Mouse (Mus musculus) midbrain, embryonic 12.5 days (tissue): ENCODE results near the gene Tshz2. TPM values are rescaled to one million over a fixed set of nuclear protein-coding genes. Genes with fewer than 3 reads are reported as not detected.

Experiments used
- ATAC-seq: fragments of 200-750 bp; cut with Nextera tagmentation; 2 replicates; pipeline ENCODE4 v1.8.0; 2017; ENCODE audit warnings: low read depth, moderate TSS enrichment, moderate library complexity; ENCODE audit not compliant: low FRiP score
- H3K27ac ChIP-seq: fragments of 300-500 bp; sonication (generic); replicated peaks from 2 replicates; pipeline ENCODE4 v1.5.1; 2016; ENCODE audit warnings: mild to moderate bottlenecking
- H3K27me3 ChIP-seq: fragments of 300-500 bp; sonication (generic); 2 replicates; pipeline ENCODE4 v1.6.1; 2016; ENCODE audit warnings: mild to moderate bottlenecking
- H3K36me3 ChIP-seq: fragments of 300-500 bp; sonication (generic); 2 replicates; pipeline ENCODE4 v1.6.1; 2016
- H3K4me1 ChIP-seq: fragments of 300-500 bp; sonication (generic); 2 replicates; pipeline ENCODE4 v1.6.1; 2016
- H3K4me2 ChIP-seq: fragments of 300-500 bp; sonication (generic); replicated peaks from 2 replicates; pipeline ENCODE4 v1.6.1; 2016; ENCODE audit warnings: mild to moderate bottlenecking, moderate library complexity
- H3K4me3 ChIP-seq: fragments of 300-500 bp; sonication (generic); 2 replicates; pipeline ENCODE4 v1.5.1; 2016; ENCODE audit warnings: mild to moderate bottlenecking
- H3K9ac ChIP-seq: fragments of 300-500 bp; sonication (generic); replicated peaks from 2 replicates; pipeline ENCODE4 v1.6.1; 2016; ENCODE audit warnings: mild to moderate bottlenecking, moderate library complexity
- H3K9me3 ChIP-seq: fragments of 300-500 bp; sonication (generic); 2 replicates; pipeline ENCODE4 v1.6.1; 2016; ENCODE audit warnings: mild to moderate bottlenecking
- WGBS: fragments of 180-500 bp; shearing (Covaris S2); methylation state at CpG from one replicate; pipeline ENCODE4 v1.1.7; 2016; 5-methylcytosine and 5-hydroxymethylcytosine counted together
- polyA plus RNA-seq: library from polyadenylated mRNA; unstranded; fragments of >200 nt; fragmentation: Nextera tagmentation; extraction: Ambion mirVana; gene quantifications from 2 replicates; pipeline ENCODE4 v1.2.1, GENCODE M21; 2016

Tshz2 gene
- polyA plus RNA-seq, 1 experiment from 2014 or later = 6.0 TPM

DNA sequence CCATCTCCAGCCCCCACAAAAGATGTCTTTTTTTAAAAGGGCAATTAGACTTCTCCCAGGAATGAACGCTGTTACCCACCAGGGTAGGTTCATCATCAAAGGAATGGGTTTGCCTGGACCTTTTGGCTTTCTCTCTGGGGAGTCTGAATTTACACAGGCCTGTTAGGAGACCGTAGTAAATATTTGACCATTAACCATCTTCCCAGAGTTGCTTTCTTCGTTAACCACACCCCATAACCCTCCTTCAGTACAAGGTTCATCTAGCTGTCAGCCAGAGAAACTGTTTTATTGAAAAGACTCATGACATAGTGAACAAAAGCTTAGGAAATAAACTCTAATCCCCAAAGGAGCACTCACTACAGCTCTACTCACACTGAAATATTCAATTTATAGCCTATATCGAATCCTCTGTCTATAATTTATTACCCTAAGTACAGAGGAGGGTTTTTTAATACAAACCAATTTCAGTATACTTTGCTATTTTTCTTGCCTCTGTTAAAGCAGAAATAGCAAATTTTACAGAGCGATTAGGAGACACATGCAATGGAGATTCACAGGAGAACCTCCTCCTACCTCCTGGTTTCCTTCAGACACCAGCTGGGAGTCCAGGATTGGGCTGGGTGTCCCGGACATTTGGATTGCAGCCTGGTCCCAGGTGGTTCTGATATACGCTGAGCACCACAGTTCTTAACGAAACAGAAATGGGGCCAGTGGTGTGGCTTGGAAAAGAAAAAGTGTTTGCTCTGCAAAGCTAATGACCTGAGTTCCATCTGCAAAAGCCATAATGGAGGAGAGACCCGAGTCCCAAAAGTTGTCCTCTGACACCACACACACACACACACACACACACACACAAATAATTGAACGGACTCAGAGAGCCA lies 459.0 kb downstream of the Tshz2 start:
- H3K36me3 ChIP-seq = no peaks in the 10 kb centered on the region
- no peaks in the 10 kb centered on the region for H3K27me3 ChIP-seq
- 77% methylated on average over 10 of the region's 10 CpGs for WGBS
- H3K9ac ChIP-seq = no peak overlapping the region
- no peak for ATAC-seq
- no peak overlapping the region for H3K27ac ChIP-seq
- H3K4me3 ChIP-seq = no peak overlapping the region
- no peak overlapping the region for H3K4me2 ChIP-seq
- no peaks in the 10 kb centered on the region for H3K9me3 ChIP-seq
- H3K4me1 ChIP-seq = no peaks in the 10 kb centered on the region

DNA sequence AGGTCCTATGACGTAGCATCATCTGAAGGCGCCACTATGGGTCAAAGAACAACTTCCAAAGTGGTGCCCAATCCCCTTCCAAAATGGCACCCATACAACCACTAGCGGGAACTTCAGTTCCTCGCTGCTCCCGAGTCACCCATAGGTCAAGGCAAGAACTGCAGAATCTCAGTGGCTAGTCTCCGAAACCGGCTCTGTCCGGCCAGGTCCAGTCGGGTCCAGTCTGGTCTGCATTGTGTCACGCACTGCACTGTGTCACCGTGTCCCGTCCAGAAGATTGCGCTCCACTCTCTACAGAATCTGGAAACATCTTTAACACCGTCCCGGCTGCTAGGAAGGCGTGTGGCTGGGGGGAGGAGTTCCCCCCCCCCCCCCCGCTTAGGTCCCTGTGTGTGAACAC lies 461.4 kb downstream of the Tshz2 start:
- Histone ChIP-seq H3K27me3 (no peaks in the 10 kb centered on the region), H3K4me2 (no peak overlapping the region), H3K36me3 (no peaks in the 10 kb centered on the region), H3K4me1 (no peaks in the 10 kb centered on the region), H3K4me3 (no peak overlapping the region), H3K9me3 (no peaks in the 10 kb centered on the region), H3K27ac (no peak overlapping the region), H3K9ac (no peak overlapping the region)
- ATAC-seq = no peak
- WGBS = 89% methylated on average over 15 of the region's 17 CpGs

DNA sequence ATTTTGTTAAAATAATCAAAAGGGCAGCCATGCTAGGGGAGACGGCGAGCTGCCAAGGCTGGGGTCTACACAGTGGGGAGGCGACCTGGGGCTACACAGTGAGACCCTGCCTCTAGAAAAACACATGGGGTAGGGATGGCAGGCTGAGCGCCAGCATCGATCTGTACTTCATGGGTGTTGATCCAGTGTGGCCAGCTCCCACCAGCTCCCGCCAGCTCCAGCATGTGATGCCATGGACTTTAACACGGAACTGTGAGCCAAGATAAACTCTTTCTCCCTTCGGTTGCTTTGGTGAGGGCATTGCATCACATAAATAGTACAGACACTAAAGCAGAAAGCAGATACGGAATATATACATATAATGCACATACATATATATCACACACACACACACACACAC lies 462.1 kb downstream of the Tshz2 start:
- Histone ChIP-seq H3K27ac (no peak overlapping the region), H3K27me3 (no peaks in the 10 kb centered on the region), H3K4me2 (no peak overlapping the region), H3K36me3 (no peaks in the 10 kb centered on the region), H3K4me1 (no peaks in the 10 kb centered on the region), H3K9me3 (no peaks in the 10 kb centered on the region), H3K9ac (no peak overlapping the region), H3K4me3 (no peak overlapping the region)
- 96% methylated on average over 9 of the region's 9 CpGs for WGBS
- no peak for ATAC-seq

DNA sequence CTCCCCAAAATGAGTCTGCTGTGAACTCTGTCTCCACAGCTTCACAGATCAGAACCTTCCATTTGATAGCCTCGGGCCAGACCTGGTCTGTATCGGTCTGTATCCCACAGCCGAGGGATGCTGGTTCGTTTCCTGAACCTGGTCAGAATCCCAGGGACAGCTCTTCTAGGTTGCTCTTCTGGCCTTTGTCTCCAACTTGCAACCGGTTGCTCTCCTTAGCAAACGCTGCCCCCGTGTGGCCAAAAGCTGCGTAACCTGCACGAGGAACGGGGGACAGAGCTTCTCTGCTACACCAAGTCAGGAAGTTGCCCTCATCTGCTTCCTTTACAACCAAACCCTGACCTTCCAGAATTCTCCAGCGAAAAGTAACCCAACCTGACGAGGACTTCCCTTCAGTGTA lies 468.3 kb downstream of the Tshz2 start:
- Histone ChIP-seq H3K27ac (no peak overlapping the region), H3K4me3 (no peak overlapping the region), H3K9me3 (no peaks in the 10 kb centered on the region), H3K4me1 (no peaks in the 10 kb centered on the region), H3K36me3 (no peaks in the 10 kb centered on the region), H3K9ac (no peak overlapping the region), H3K27me3 (no peaks in the 10 kb centered on the region), H3K4me2 (no peak overlapping the region)
- 4% methylated on average over 12 of the region's 12 CpGs for WGBS
- ATAC-seq = peak; percentile 41; the same call in 1 of the 2 replicates

DNA sequence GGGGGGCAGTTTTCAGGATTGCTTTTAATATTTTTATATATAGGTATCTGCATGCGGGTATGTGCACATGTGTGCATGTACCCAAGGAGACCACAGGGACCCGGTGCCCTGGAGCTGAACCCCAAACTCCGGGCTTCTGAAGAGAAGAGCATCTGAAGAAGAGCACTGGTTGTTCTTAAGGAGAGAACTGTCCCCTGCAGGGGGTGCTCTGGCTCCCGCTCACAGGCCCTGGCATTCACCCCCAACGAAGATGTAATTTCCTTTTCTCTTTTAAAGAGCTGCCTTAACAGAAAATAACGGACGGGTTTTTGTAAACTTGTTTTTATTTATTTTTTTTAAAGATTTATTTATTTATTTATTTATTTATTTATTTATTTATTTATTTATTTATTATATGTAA lies 469.1 kb downstream of the Tshz2 start:
- Histone ChIP-seq H3K4me3 (no peak overlapping the region), H3K4me2 (no peak overlapping the region), H3K4me1 (no peaks in the 10 kb centered on the region), H3K36me3 (no peaks in the 10 kb centered on the region), H3K27me3 (no peaks in the 10 kb centered on the region), H3K9ac (no peak overlapping the region), H3K27ac (no peak overlapping the region), H3K9me3 (no peaks in the 10 kb centered on the region)
- 77% methylated on average over 7 of the region's 7 CpGs for WGBS
- ATAC-seq = 0 out of 2 replicates have a peak, but pooled peaks have one; percentile 48

DNA sequence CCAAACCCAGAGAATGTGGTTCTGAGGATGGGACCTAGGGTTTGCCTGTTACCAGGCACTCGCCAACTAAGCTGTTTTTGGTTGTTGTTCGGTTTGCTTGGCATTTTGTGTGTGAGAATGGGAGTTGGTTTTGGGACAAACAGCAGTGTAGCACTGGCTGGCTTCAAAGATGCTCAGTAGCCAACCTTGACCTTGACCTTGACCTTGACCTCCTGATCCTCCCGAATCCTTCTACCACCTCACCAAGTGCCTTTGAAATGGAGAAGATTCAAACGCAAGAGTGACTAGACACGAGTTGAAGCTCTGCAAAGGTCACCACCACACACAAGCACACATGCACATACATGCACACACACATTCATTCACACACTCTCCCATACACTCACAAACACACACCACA lies 470.5 kb downstream of the Tshz2 start:
- Histone ChIP-seq H3K9ac (no peak overlapping the region), H3K36me3 (peaks cover 10% of the 10 kb centered on the region), H3K4me1 (no peaks in the 10 kb centered on the region), H3K27ac (no peak overlapping the region), H3K9me3 (no peaks in the 10 kb centered on the region), H3K27me3 (no peaks in the 10 kb centered on the region), H3K4me3 (no peak overlapping the region), H3K4me2 (no peak overlapping the region)
- WGBS = 77% methylated on average over 5 of the region's 5 CpGs
- no peak for ATAC-seq

DNA sequence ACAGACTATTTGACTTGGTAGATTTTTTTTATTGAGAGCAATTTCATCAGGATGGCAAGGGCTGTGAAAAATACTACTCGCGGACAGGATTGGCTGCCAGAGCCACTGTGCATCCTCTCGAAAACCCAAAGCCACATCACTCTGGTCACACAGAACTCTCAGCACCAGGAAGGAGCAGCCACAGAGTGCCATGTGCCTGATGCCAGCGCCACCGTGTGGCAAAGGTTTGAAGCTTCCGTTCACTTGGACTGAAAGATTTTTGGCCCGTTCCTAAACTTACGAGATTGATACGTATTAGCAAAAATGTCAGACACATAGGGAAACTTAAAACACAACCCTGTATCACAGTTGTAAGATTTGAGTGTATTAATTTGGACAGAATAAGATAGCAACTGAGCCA lies 471.0 kb downstream of the Tshz2 start:
- no peaks in the 10 kb centered on the region for H3K27me3 ChIP-seq
- no peak overlapping the region for H3K4me2 ChIP-seq
- H3K36me3 ChIP-seq = peaks cover 12% of the 10 kb centered on the region
- H3K27ac ChIP-seq = no peak overlapping the region
- H3K4me1 ChIP-seq = no peaks in the 10 kb centered on the region
- WGBS = 60% methylated on average over 9 of the region's 9 CpGs
- no peak for ATAC-seq
- H3K9ac ChIP-seq = no peak overlapping the region
- no peaks in the 10 kb centered on the region for H3K9me3 ChIP-seq
- no peak overlapping the region for H3K4me3 ChIP-seq

DNA sequence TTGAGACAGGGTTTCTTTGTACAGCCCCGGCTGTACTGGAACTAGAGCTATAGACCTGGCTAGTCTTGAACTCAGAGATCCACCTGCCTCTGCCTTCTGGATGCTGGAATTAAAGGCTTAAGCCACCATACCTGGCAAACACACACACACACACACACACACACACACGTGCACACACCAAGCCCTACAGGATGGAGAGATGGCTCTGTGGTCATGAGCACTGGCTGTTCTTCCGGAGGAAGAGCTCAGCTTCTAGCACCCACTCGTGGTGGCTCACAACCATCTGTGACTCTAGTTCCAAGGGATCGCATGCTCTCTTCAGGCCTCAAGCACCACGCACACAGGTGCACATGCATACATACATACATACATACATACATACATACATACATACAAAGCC lies 471.6 kb downstream of the Tshz2 start:
- Histone ChIP-seq H3K4me3 (no peak overlapping the region), H3K9ac (no peak overlapping the region), H3K4me1 (peaks cover under 1% of the 10 kb centered on the region; the same call in 1 of the 2 replicates), H3K4me2 (no peak overlapping the region), H3K27me3 (no peaks in the 10 kb centered on the region), H3K9me3 (no peaks in the 10 kb centered on the region), H3K27ac (no peak overlapping the region), H3K36me3 (peaks cover 15% of the 10 kb centered on the region)
- no peak for ATAC-seq
- WGBS = 92% methylated on average over 6 of the region's 6 CpGs

DNA sequence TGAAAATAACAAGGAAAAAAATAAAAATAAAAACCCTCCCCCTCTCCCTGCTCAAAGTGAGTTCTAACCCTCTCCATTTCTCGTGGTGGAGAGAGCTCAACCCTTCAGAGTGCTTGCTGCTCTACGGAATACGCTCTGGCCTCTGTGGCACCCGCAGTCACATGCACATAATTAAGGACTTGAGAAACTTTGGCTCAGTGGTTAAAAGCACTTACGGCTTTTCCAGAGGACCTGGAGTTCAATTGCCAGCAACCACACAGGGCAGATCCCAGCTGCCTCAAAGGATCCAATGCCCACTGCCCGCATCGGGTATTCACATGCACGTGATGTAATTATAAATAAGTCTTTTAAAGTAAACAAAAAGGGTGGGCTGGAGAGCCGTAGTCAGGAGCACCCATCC lies 473.2 kb downstream of the Tshz2 start:
- peaks cover 26% of the 10 kb centered on the region for H3K36me3 ChIP-seq
- peaks cover 6% of the 10 kb centered on the region; the same call in 1 of the 2 replicates for H3K4me1 ChIP-seq
- no peak overlapping the region for H3K9ac ChIP-seq
- no peaks in the 10 kb centered on the region for H3K27me3 ChIP-seq
- no peaks in the 10 kb centered on the region for H3K9me3 ChIP-seq
- ATAC-seq = no peak
- WGBS = 85% methylated on average over 9 of the region's 9 CpGs
- H3K27ac ChIP-seq = no peak overlapping the region
- H3K4me3 ChIP-seq = no peak overlapping the region
- no peak overlapping the region for H3K4me2 ChIP-seq

DNA sequence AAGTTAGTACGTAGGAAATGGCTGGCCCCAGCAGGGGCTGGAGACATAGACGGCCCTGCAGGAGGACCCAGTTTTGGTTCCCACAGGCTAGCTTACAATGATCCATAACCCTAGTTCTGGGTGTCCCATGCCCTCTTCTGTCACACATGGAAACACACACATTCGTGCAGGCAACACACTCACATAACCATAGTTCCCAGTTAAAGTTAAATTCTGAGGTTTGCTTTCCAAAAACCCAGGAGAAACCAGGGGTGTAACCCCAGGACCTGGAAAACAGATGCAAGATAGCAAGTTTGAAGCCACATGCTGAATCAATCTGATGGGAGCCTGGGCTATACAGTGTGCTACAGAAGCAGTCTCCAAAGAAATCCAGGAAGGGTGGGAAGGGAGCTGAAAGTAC lies 475.0 kb downstream of the Tshz2 start:
- WGBS = 87% methylated on average over 3 of the region's 3 CpGs
- Histone ChIP-seq H3K27ac (no peak overlapping the region), H3K36me3 (peaks cover 40% of the 10 kb centered on the region), H3K4me3 (no peak overlapping the region), H3K9me3 (no peaks in the 10 kb centered on the region), H3K4me2 (no peak overlapping the region), H3K9ac (no peak overlapping the region), H3K4me1 (peaks cover 6% of the 10 kb centered on the region), H3K27me3 (no peaks in the 10 kb centered on the region)
- ATAC-seq = no peak

DNA sequence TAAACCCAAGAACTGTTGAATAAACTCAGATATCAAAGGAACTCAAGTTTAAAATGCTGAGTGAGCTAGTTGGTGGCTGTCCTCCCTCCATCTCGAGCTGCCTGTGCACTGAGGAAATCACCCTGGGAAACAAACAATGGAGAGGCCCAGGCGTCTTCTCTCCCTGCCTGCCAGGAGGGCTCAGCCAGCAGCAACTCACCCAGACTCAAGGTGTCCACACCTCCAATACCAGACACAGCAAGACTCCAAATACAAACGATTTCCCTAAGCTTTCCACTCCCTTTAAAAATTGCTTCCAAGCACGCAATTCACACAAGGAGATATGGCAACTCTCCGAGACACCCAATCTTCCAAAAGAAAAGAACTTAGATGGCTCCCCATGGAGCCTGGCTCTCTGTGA lies 476.7 kb downstream of the Tshz2 start:
- peaks cover 10% of the 10 kb centered on the region for H3K4me1 ChIP-seq
- H3K4me2 ChIP-seq = no peak overlapping the region
- no peak overlapping the region for H3K27ac ChIP-seq
- no peak overlapping the region for H3K4me3 ChIP-seq
- 34% methylated on average over 5 of the region's 5 CpGs for WGBS
- ATAC-seq = no peak
- H3K27me3 ChIP-seq = no peaks in the 10 kb centered on the region
- no peaks in the 10 kb centered on the region for H3K9me3 ChIP-seq
- H3K36me3 ChIP-seq = peaks cover 56% of the 10 kb centered on the region
- no peak overlapping the region for H3K9ac ChIP-seq

DNA sequence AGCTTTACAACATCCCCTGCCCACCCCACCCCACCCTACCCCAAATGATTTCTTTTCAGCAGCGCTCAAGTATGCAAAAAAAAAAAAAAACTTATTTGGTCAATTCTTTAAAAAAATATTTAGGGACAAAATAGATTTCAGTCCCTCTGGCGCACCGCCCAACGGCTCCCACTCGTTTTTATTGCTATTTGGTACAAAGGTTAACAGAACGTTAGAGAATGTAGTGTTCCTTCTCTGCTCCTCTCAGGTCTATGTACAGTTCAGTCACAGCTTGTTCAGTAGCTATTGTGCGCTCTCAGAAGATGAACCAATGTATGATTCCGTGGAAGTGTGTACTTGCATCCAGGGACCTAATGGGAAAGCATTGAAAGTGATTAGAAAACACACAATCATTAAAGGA lies 477.5 kb downstream of the Tshz2 start:
- WGBS = 93% methylated on average over 8 of the region's 8 CpGs
- no peak overlapping the region for H3K4me2 ChIP-seq
- no peaks in the 10 kb centered on the region for H3K27me3 ChIP-seq
- H3K27ac ChIP-seq = no peak overlapping the region
- peaks cover 63% of the 10 kb centered on the region for H3K36me3 ChIP-seq
- no peaks in the 10 kb centered on the region for H3K9me3 ChIP-seq
- peaks cover 10% of the 10 kb centered on the region for H3K4me1 ChIP-seq
- no peak overlapping the region for H3K9ac ChIP-seq
- no peak for ATAC-seq
- H3K4me3 ChIP-seq = no peak overlapping the region
